Mouse (Mus musculus) cerebellum, adult 2 months (tissue): Measurements from ENCODE around the gene Pcnp.

Experiments
- CTCF ChIP-seq: fragments of 200-500 bp; IDR thresholded peaks from 2 replicates; pipeline ENCODE4 v1.5.1; 2011; ENCODE audit warnings: low read depth, mild to moderate bottlenecking, control low read depth, low read length, moderate library complexity, borderline replicate concordance; ENCODE audit not compliant: insufficient read depth
- POLR2A ChIP-seq: fragments of 200-500 bp; IDR thresholded peaks from 2 replicates; pipeline ENCODE4 v1.6.1; 2011; ENCODE audit warnings: low read length, control low read depth, borderline replicate concordance; ENCODE audit not compliant: insufficient read depth

DNA sequence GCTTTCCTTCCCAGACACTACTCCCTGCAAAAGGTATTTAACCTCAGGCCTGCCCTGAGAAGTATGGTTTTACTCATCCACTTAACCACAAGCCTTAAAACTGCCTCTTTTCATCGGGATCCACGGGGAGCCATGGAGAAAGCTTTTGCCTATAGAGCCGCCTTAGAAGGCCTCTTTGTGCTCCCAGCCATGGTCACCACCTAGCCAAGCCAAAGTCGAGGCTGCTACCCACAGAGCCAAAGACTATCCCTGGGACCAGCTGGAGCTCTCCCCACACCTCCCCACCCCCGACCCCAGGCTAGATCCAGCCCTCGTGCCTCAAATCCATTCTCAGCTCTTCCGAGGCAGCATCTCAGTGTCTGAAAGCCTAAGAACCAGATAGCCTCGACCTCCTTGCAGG is 36.6 kb upstream of the Pcnp start:
- TF ChIP-seq CTCF (no peak), POLR2A (no peak)
